Mouse (Mus musculus): ENCODE data around the gene Zbtb40. TPM values are rescaled to one million over a fixed set of nuclear protein-coding genes. Genes with fewer than 3 reads are reported as not detected.

Gene Zbtb40
- polyA plus RNA-seq, 1 experiment from 2014 or later = 1.0 TPM

DNA sequence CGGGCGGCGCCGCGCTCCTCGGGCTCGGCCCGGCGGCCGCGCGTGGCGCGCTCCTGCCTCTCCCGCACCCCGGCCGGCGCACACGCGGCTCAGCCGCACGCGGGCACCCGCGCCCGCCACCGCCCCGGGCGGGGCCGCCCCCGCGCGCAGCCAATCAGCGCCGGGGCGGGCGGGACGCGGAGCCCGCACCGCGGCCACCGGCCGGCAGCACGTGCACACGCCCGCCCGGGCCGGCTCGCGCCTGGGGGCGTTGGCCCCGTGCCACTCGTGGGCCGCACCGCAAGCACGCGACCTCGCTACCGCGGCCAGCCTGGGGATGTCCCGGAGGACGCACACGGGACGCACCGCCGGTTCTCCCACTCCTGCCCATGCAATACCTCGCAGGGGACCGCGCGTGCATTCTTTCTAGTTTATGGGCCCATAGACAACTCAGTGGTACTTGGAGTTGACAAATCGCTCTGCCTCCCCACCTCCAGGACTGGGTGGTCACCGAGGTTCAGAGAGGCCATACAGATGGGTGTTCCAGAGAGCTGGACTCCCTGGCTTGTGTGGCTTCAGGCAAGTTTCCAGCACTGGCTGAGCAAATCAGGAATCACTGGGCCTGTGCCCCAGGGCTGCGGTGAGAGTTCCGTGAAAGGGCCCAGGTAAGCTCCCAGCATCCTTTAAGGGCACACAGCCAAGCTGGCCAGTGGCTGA is 91.7 kb downstream of the Zbtb40 start, which contains the start of gene Epha8:
Gene Epha8 (minus strand): TSS at position 66 of the 696 bp plus-strand sequence.
- no peaks in the 10 kb centered on the region for H3K4me1 ChIP-seq (replicated peaks)
- H3K4me3 ChIP-seq (replicated peaks) = peak within 1 kb of the TSS; percentile 14; the same call in 1 of the 2 replicates
- no peak within 1 kb of the TSS for H3K27ac ChIP-seq (replicated peaks)
- peak within 1 kb of the TSS; percentile 43 for H3K4me2 ChIP-seq
- H3K27me3 ChIP-seq = peaks cover 84% of the 10 kb centered on the region
- no peak within 1 kb of the TSS for H3K9ac ChIP-seq
- H3K9me3 ChIP-seq (replicated peaks) = no peaks in the 10 kb centered on the region
- no peaks in the 10 kb centered on the region for H3K36me3 ChIP-seq (replicated peaks)
- no peak for ATAC-seq (ENCODE audit: insufficient read depth)
- WGBS (ENCODE audit: insufficient replicate concordance) = 2% methylated on average over 45 of the region's 75 CpGs

DNA sequence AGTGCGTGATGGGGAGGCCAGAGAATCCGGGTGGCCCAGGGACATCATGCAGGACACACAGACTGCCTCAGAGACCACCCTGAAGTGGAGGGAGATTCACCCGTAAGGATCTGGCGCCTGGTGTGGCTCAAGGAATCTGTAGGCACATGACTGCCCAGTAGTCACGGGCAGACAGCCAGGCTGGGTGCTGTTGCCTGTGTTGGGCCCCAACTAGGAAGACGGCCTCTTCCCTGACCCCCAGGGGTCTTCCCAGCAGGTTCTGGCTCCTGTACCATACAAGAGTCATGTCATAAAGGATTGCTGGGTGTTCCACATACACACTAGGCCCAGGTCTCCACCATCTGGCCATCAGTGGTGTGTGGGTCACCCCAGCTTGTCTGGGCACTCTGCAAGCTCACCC is 94.0 kb downstream of the Zbtb40 start:
- no peak for ATAC-seq (ENCODE audit: insufficient read depth)
- Histone ChIP-seq H3K9me3 (replicated peaks) (no peaks in the 10 kb centered on the region), H3K4me2 (no peak overlapping the region), H3K27me3 (peaks cover 67% of the 10 kb centered on the region), H3K36me3 (replicated peaks) (no peaks in the 10 kb centered on the region), H3K4me1 (replicated peaks) (no peaks in the 10 kb centered on the region), H3K27ac (replicated peaks) (no peak overlapping the region), H3K9ac (no peak overlapping the region), H3K4me3 (replicated peaks) (no peak overlapping the region)
- WGBS (ENCODE audit: insufficient replicate concordance) = 42% methylated on average over 6 of the region's 6 CpGs

DNA sequence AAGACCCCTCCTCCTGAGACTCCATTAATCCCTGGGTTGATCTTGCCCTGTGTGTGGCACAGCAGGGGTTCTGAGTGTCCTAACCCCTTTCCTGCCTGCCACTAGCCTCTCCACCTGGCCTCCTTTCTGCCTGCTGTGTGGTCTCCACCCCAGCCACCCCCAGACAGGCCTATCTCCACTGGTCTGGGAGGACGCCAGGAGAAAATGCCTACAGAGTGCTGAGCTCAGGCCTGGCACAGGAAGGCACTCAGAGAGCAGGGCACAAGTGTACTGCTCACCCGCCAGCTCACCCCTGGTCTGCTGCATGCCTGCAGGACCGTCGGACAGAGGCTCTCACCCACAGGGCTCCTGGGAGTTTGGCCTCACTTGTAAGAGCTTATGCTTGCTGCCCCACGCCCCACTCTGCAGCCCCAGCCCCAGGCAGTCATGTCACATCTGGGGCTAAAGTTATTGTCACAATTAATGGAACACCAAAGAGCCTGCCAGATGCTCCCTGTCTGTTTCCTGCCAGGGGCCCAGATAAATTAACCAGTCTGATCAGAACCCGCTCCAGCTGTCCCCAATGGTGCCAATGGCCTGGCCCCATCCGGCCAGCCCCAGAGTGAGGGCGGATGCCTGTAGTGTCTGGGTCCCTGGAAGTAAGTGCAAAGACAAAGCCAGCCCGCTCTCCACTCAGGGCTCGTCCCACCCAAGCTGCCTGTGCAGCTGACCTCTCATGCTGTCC is 99.2 kb downstream of the Zbtb40 start:
- Histone ChIP-seq H3K4me2 (no peak overlapping the region), H3K4me3 (replicated peaks) (no peak overlapping the region), H3K4me1 (replicated peaks) (no peaks in the 10 kb centered on the region), H3K27me3 (peaks cover 41% of the 10 kb centered on the region), H3K27ac (replicated peaks) (no peak overlapping the region), H3K9ac (no peak overlapping the region), H3K9me3 (replicated peaks) (no peaks in the 10 kb centered on the region), H3K36me3 (replicated peaks) (no peaks in the 10 kb centered on the region)
- no peak for ATAC-seq (ENCODE audit: insufficient read depth)
- 46% methylated on average over 10 of the region's 10 CpGs for WGBS (ENCODE audit: insufficient replicate concordance)

DNA sequence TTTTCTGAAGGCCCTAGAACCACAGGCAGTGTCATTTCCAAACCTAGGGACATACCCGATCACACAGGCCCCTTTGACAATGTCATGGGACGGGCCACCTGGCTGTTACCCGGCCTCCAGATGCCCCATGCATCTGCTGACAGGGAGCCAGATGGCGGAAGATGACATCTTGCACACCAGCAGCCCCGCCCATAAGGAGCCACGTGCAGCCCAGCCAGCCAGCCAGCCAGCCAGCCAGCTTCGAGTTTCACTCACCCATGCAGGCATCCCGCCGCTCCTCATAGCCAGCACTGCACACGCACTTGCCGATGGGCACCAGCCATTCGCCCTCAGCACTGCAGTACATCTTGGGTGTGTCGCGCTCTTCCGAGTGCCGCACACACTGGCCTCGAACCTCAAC is 103.2 kb downstream of the Zbtb40 start:
- WGBS (ENCODE audit: insufficient replicate concordance) = 60% methylated on average over 17 of the region's 17 CpGs
- Histone ChIP-seq H3K4me2 (no peak overlapping the region), H3K4me1 (replicated peaks) (no peaks in the 10 kb centered on the region), H3K36me3 (replicated peaks) (no peaks in the 10 kb centered on the region), H3K27me3 (peaks cover 64% of the 10 kb centered on the region), H3K9ac (no peak overlapping the region), H3K4me3 (replicated peaks) (no peak overlapping the region), H3K9me3 (replicated peaks) (no peaks in the 10 kb centered on the region), H3K27ac (replicated peaks) (no peak overlapping the region)
- ATAC-seq (ENCODE audit: insufficient read depth) = no peak

DNA sequence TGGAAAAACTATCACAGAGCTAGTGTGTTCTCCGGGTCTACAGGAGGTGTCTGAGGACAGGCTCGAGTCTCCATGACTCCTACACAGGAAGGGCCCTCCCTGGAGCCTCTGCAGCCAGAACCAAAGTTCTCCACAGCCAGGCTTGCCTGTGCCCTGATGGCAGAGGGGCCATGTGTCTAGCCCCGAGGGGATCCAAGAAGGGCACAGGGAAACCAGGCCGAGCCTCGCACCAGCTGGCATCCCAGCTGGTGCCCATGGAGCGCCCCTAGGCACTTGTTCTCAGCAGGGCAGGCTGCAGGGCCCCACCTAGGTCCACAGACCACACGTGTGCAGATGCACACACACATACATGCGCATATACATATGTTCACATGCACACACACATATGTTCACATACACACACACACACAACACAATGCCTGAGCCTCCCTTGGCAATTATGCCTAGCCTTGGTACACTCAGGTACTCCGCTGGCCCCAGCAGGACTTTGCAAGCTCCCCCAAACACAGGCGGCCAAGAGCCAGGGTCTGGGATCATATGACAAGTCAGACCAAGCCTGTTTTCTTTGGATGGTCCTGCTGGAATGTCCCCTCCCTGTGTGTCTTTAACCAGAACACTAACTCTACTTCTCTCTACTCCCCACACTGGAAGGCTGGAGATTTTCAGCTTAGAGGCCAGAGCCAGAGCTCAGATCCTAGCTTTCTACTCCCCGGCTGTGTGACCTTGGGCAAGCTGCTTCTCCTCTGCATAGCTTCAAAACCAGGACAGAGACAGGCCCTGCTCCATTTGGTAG is 103.8 kb downstream of the Zbtb40 start:
- Histone ChIP-seq H3K27ac (replicated peaks) (no peak overlapping the region), H3K4me3 (replicated peaks) (no peak overlapping the region), H3K4me1 (replicated peaks) (no peaks in the 10 kb centered on the region), H3K9me3 (replicated peaks) (no peaks in the 10 kb centered on the region), H3K9ac (no peak overlapping the region), H3K27me3 (peaks cover 68% of the 10 kb centered on the region), H3K4me2 (no peak overlapping the region), H3K36me3 (replicated peaks) (no peaks in the 10 kb centered on the region)
- no peak for ATAC-seq (ENCODE audit: insufficient read depth)
- 54% methylated on average over 11 of the region's 11 CpGs for WGBS (ENCODE audit: insufficient replicate concordance)

DNA sequence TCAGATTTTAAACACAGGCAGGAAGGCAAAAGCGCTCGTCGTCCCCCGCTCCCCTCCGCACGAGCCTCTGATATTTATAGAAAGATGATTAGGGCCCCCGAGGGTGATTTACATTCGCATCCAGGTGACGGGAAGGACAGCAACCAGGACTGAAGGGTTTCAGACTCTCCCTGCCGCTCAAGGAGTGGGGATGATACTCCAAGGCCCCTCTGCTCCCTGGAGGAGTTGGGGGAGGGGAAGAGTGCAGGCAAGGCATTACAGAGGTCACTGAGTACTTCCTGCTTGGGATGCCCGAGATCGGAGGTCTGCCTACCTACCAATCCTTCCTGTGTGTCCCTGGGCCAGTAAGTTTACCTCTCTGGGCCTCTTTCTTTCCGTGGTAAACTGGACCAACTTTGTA is 105.4 kb downstream of the Zbtb40 start:
- 20% methylated on average over 13 of the region's 13 CpGs for WGBS (ENCODE audit: insufficient replicate concordance)
- no peaks in the 10 kb centered on the region for H3K9me3 ChIP-seq (replicated peaks)
- H3K27me3 ChIP-seq = peaks cover 71% of the 10 kb centered on the region
- no peaks in the 10 kb centered on the region for H3K4me1 ChIP-seq (replicated peaks)
- no peak overlapping the region for H3K4me3 ChIP-seq (replicated peaks)
- ATAC-seq (ENCODE audit: insufficient read depth) = no peak
- H3K9ac ChIP-seq = no peak overlapping the region
- no peak overlapping the region for H3K27ac ChIP-seq (replicated peaks)
- no peaks in the 10 kb centered on the region for H3K36me3 ChIP-seq (replicated peaks)
- no peak overlapping the region for H3K4me2 ChIP-seq

DNA sequence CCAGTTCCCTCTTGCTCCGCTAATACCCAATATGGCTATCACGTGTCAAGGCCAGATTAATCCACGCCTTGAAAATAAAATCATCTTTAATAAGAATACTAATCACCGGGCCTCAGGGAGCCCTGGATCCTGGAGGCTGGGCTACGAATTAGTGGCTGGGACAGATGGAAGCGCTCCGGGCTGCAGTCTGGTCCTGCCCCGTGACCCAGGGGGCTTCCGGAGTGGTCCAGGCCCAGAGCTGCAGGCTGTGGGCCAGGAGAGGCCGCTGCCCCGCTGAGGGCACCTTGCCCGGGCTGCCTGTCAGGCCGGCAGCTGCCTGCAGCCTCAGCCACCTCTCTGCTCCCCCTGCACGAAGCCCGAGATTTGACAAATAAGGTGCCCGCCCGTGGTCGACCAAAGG is 105.8 kb downstream of the Zbtb40 start:
- peaks cover 69% of the 10 kb centered on the region for H3K27me3 ChIP-seq
- H3K27ac ChIP-seq (replicated peaks) = no peak overlapping the region
- no peak overlapping the region for H3K9ac ChIP-seq
- 26% methylated on average over 18 of the region's 18 CpGs for WGBS (ENCODE audit: insufficient replicate concordance)
- H3K4me2 ChIP-seq = no peak overlapping the region
- H3K4me3 ChIP-seq (replicated peaks) = no peak overlapping the region
- ATAC-seq (ENCODE audit: insufficient read depth) = no peak
- no peaks in the 10 kb centered on the region for H3K4me1 ChIP-seq (replicated peaks)
- no peaks in the 10 kb centered on the region for H3K9me3 ChIP-seq (replicated peaks)
- no peaks in the 10 kb centered on the region for H3K36me3 ChIP-seq (replicated peaks)

DNA sequence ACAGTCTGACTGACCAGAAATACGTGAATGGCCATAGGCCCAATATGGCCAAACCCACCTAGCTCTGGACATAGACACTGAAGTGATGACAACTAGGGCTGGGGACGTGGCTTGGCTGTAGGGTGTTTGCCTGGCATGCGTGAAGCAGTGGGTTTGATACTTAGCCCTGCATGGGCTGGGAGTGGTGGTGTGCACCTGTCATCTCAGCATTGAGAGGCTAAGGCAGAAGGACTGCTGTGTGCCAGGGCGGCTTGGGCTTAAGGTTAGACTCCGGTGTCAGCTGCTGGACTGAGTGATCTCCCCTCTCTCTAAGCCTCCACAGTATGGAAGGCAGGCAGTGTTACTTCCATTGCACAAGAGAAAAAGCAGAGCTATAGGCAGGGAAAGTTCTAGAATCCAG is 110.7 kb downstream of the Zbtb40 start:
- no peak overlapping the region for H3K4me2 ChIP-seq
- H3K27me3 ChIP-seq = peaks cover 43% of the 10 kb centered on the region
- no peak overlapping the region for H3K27ac ChIP-seq (replicated peaks)
- H3K4me3 ChIP-seq (replicated peaks) = no peak overlapping the region
- H3K4me1 ChIP-seq (replicated peaks) = peaks cover 16% of the 10 kb centered on the region
- H3K36me3 ChIP-seq (replicated peaks) = no peaks in the 10 kb centered on the region
- no peak overlapping the region for H3K9ac ChIP-seq
- H3K9me3 ChIP-seq (replicated peaks) = no peaks in the 10 kb centered on the region
- ATAC-seq (ENCODE audit: insufficient read depth) = no peak
- 64% methylated on average over 5 of the region's 5 CpGs for WGBS (ENCODE audit: insufficient replicate concordance)

DNA sequence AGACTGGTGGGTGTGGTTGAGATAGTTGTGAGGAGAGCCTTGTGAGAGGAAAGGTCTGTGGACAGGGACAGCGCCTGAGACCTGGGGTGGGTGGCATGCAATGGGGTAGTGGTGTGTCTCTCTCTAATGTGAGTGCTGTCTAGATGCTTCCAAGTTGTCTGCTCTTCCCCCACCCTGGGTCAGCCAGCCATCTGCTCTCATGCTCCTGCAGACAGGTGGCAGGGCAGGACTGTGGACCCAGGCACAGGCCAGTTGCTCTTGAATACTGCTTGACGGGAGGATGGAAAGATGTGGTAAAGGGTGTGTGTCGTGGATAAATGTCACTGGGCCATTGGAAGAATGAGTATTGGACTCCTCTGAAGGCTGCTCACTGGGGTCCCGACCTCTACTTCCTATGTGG is 111.3 kb downstream of the Zbtb40 start:
- H3K27me3 ChIP-seq = peaks cover 43% of the 10 kb centered on the region
- no peaks in the 10 kb centered on the region for H3K36me3 ChIP-seq (replicated peaks)
- no peak overlapping the region for H3K9ac ChIP-seq
- H3K4me2 ChIP-seq = no peak overlapping the region
- H3K4me1 ChIP-seq (replicated peaks) = peaks cover 16% of the 10 kb centered on the region
- 46% methylated on average over 4 of the region's 4 CpGs for WGBS (ENCODE audit: insufficient replicate concordance)
- H3K4me3 ChIP-seq (replicated peaks) = no peak overlapping the region
- ATAC-seq (ENCODE audit: insufficient read depth) = no peak
- H3K9me3 ChIP-seq (replicated peaks) = no peaks in the 10 kb centered on the region
- H3K27ac ChIP-seq (replicated peaks) = no peak overlapping the region

DNA sequence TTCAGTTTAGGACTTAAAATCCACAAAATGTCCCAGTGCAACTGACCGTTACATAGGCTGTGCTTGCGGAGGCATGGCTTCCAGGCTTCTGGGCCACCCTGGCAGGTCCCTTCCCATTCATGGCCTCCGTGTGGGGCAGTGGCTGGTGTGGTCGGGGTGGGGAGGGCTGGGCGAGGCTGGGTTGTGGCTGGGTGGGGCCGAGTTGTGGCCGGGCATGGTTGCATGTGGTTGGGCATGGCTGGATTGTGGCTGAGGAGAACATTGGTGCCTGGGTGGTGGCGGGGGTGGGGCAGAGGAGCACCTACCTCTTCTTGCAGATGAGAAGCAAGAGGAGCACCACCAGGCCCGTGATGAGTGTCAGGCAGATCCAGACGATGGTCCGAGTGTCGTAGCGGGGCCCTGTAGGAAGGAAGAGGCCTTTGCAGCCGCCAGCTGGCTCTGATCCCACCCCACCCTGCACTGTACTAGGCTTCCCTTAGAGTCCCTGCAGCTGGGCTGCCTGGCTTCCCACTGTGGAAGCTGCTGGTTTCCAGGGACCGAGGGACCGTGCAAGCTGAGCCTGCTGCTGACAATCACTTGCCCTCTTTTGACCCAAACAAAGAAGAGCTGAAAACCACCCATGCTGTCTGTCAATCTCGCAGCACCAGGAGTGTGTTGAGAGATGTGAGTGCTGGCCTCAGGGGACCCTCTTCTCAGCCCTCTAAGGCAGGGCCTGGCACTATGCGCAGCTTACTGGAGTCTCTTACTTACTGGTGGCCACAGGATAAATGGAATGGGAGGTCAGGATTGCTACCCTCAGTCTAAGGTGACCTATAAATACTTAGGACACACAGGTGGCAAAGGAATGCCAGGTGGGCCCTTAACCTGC is 113.6 kb downstream of the Zbtb40 start:
- Histone ChIP-seq H3K4me2 (peak overlapping the region; percentile 14), H3K9me3 (replicated peaks) (no peaks in the 10 kb centered on the region), H3K27me3 (peaks cover 32% of the 10 kb centered on the region), H3K4me1 (replicated peaks) (peaks cover 35% of the 10 kb centered on the region), H3K9ac (no peak overlapping the region), H3K36me3 (replicated peaks) (no peaks in the 10 kb centered on the region), H3K27ac (replicated peaks) (no peak overlapping the region), H3K4me3 (replicated peaks) (no peak overlapping the region)
- WGBS (ENCODE audit: insufficient replicate concordance) = 38% methylated on average over 18 of the region's 18 CpGs
- peak; percentile 52; the same call in 1 of the 2 replicates for ATAC-seq (ENCODE audit: insufficient read depth)
